ENCODE assay signal across 21 mouse cellular contexts in the genomic region with DNA sequence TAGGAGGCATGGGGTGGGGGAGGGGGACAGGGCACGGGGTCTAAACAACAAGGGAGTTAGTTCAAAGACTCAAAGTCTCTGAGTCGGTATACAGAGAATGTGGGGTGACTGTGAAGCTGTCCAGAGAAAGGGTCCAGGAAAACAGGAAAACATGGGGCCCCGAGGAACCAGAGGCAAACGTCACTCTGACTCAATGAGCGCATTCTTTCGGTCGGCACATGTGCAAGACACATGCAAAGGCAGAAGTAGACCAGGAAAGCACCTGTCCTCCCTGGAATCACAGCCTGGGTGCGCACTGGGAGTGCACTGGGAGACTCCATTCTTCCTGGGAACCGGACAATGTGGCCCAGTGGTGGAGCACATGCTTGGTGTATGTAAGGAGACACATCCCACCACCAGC. TPM values are rescaled to one million over a fixed set of nuclear protein-coding genes. Genes with fewer than 3 reads are reported as not detected.
A peak's percentile ranks its signal among the peaks of the same experiment; 100 is the strongest.
DNase-seq lines count a peak whose midpoint lies in the region; ATAC-seq and TF ChIP-seq lines count a peak whose summit lies in the region.
"Had no signal": no experiment of that assay in that cellular context is flagged by ENCODE, and none has a peak within 500 bp of the region (broad histone marks: within the 10 kb centered on the region; RNA-seq: fewer than 3 reads in every experiment).

No protein-coding gene starts in this region.

- no peak for ATAC-seq in hindbrain, embryonic 11.5 days (ENCODE audit: low FRiP score)
- no peak for ATAC-seq in hindbrain, postnatal 0 days
- no peak for ATAC-seq in liver, embryonic 15.5 days (ENCODE audit: insufficient read depth)
- no peak for ATAC-seq in monocyte, adult 5-6 weeks (replicated peaks; ENCODE audit: insufficient number of reproducible peaks, low FRiP score, low TSS enrichment, poor library complexity, severe bottlenecking)
- ATAC-seq: forebrain, embryonic 13.5 days; lung, postnatal 0 days had no signal

- H3K27me3 ChIP-seq in hindbrain, embryonic 11.5 days (ENCODE audit: control insufficient read depth, insufficient read depth, low read length), result no peaks in the 10 kb centered on the region
- H3K27me3 ChIP-seq in hindbrain, postnatal 0 days (ENCODE audit: insufficient read depth, low read length), result no peaks in the 10 kb centered on the region
- H3K27me3 ChIP-seq in liver, embryonic 15.5 days, result no peaks in the 10 kb centered on the region
- H3K27me3 ChIP-seq: embryonic facial prominence, embryonic 15.5 days; forebrain, embryonic 13.5 days; heart, embryonic 15.5 days; hindbrain, embryonic 12.5 days; midbrain, embryonic 12.5 days; neural tube, embryonic 15.5 days had no signal

- WGBS in hindbrain, embryonic 11.5 days, result 51% methylated on average over 9 of the region's 9 CpGs
- WGBS in hindbrain, postnatal 0 days, result 58% methylated on average over 9 of the region's 9 CpGs
- 53% methylated on average over 9 of the region's 9 CpGs for WGBS in bone marrow, adult 2 months
- 34% methylated on average over 9 of the region's 9 CpGs for WGBS in liver, embryonic 15.5 days (ENCODE audit: insufficient replicate concordance)

- no peak overlapping the region for H3K4me2 ChIP-seq in hindbrain, embryonic 11.5 days (replicated peaks; ENCODE audit: low read depth, low read length)
- H3K4me2 ChIP-seq in hindbrain, postnatal 0 days (ENCODE audit: low read depth, low read length), result no peak overlapping the region
- peak overlapping the region; percentile 43 for H3K4me2 ChIP-seq in liver, embryonic 15.5 days
- H3K4me2 ChIP-seq: embryonic facial prominence, embryonic 15.5 days; forebrain, embryonic 13.5 days; heart, embryonic 15.5 days; hindbrain, embryonic 12.5 days; midbrain, embryonic 12.5 days; neural tube, embryonic 15.5 days had no signal

- TF ChIP-seq CTCF in hindbrain, postnatal 0 days (IDR thresholded peaks at IDR 0.05; ENCODE audit: low read depth), result no peak
- no peak for TF ChIP-seq CTCF in bone marrow, adult 2 months (IDR thresholded peaks at IDR 0.05; ENCODE audit: control insufficient read depth, insufficient read depth, low read length)
- no peak for TF ChIP-seq CTCF in gastrocnemius, adult 2 months (IDR thresholded peaks at IDR 0.05)

- DNase-seq in hindbrain, embryonic 11.5 days (ENCODE audit: low spot score), result peak; percentile 14
- DNase-seq in hindbrain, postnatal 0 days (ENCODE audit: low spot score), result no peak
- DNase-seq in forelimb bud, embryonic 11.5 days (ENCODE audit: low read depth, low spot score), result peak; percentile 65
- DNase-seq in gastrocnemius, adult 2 months, result no peak
- DNase-seq: adrenal gland, adult 8-10 months; cerebellum, adult 18-20 months; cerebellum, postnatal 36 days; right cerebral cortex, postnatal 25 days; thymus, postnatal 36 days had no signal

- no peaks in the 10 kb centered on the region for H3K4me1 ChIP-seq in hindbrain, embryonic 11.5 days (replicated peaks; ENCODE audit: control insufficient read depth, insufficient read depth, low read length)
- H3K4me1 ChIP-seq in hindbrain, postnatal 0 days (ENCODE audit: insufficient read depth, low read length), result no peaks in the 10 kb centered on the region; the same call in 1 of the 2 replicates
- H3K4me1 ChIP-seq in bone marrow, adult 2 months (ENCODE audit: control insufficient read depth, insufficient read depth, low read length), result no peaks in the 10 kb centered on the region; the same call in 1 of the 2 replicates
- peaks cover 71% of the 10 kb centered on the region for H3K4me1 ChIP-seq in liver, embryonic 15.5 days (replicated peaks)
- H3K4me1 ChIP-seq: forebrain, embryonic 13.5 days had no signal

- no peaks in the 10 kb centered on the region for H3K9me3 ChIP-seq in hindbrain, embryonic 11.5 days (ENCODE audit: control insufficient read depth, low read length)
- no peaks in the 10 kb centered on the region for H3K9me3 ChIP-seq in hindbrain, postnatal 0 days (ENCODE audit: low read length)
- H3K9me3 ChIP-seq in liver, embryonic 15.5 days (replicated peaks), result no peaks in the 10 kb centered on the region
- H3K9me3 ChIP-seq: embryonic facial prominence, embryonic 15.5 days; forebrain, embryonic 13.5 days; heart, embryonic 15.5 days; hindbrain, embryonic 12.5 days; midbrain, embryonic 12.5 days; neural tube, embryonic 15.5 days had no signal

- no peak overlapping the region for H3K27ac ChIP-seq in hindbrain, embryonic 11.5 days (ENCODE audit: low read depth, low read length)
- no peak overlapping the region for H3K27ac ChIP-seq in hindbrain, postnatal 0 days
- peak overlapping the region; percentile 48 for H3K27ac ChIP-seq in bone marrow, adult 2 months (ENCODE audit: control insufficient read depth, insufficient read depth, low read depth, low read length, poor library complexity)
- peak overlapping the region; percentile 78 for H3K27ac ChIP-seq in liver, embryonic 15.5 days (replicated peaks)
- H3K27ac ChIP-seq in gastrocnemius, adult 2 months, result no peak overlapping the region
- H3K27ac ChIP-seq: embryonic facial prominence, embryonic 15.5 days; forebrain, embryonic 13.5 days; heart, embryonic 15.5 days; hindbrain, embryonic 12.5 days; left cerebral cortex, adult 2 months; midbrain, embryonic 12.5 days; neural tube, embryonic 15.5 days had no signal

- TF ChIP-seq POLR2A in bone marrow, adult 2 months (IDR thresholded peaks at IDR 0.05; ENCODE audit: borderline replicate concordance, control insufficient read depth, low read depth, low read length), result no peak

- no peaks in the 10 kb centered on the region for H3K36me3 ChIP-seq in hindbrain, embryonic 11.5 days (ENCODE audit: control insufficient read depth, insufficient read depth, low read length)
- H3K36me3 ChIP-seq in hindbrain, postnatal 0 days (ENCODE audit: insufficient read depth, low read length), result no peaks in the 10 kb centered on the region
- no peaks in the 10 kb centered on the region for H3K36me3 ChIP-seq in liver, embryonic 15.5 days (replicated peaks)
- H3K36me3 ChIP-seq: embryonic facial prominence, embryonic 15.5 days; heart, embryonic 15.5 days; hindbrain, embryonic 12.5 days; midbrain, embryonic 12.5 days; neural tube, embryonic 15.5 days had no signal

- H3K4me3 ChIP-seq in hindbrain, embryonic 11.5 days (ENCODE audit: low read depth, low read length), result no peak overlapping the region
- no peak overlapping the region for H3K4me3 ChIP-seq in hindbrain, postnatal 0 days (ENCODE audit: low read length)
- no peak overlapping the region for H3K4me3 ChIP-seq in bone marrow, adult 2 months (replicated peaks; ENCODE audit: control insufficient read depth, low read depth, low read length)
- H3K4me3 ChIP-seq in liver, embryonic 15.5 days (replicated peaks), result 0 out of 2 replicates have a peak overlapping the region, but pooled peaks have one; percentile 2
- no peak overlapping the region for H3K4me3 ChIP-seq in gastrocnemius, adult 2 months
- H3K4me3 ChIP-seq: embryonic facial prominence, embryonic 15.5 days; forebrain, embryonic 13.5 days; heart, embryonic 15.5 days; hindbrain, embryonic 12.5 days; left cerebral cortex, adult 2 months; midbrain, embryonic 12.5 days; myocyte; neural tube, embryonic 15.5 days had no signal

- intact Hi-C loops in gastrocnemius, adult 2 months (cut with DNase I), result no loop called here

- H3K9ac ChIP-seq in hindbrain, embryonic 11.5 days (ENCODE audit: low read depth, low read length), result no peak overlapping the region
- H3K9ac ChIP-seq in hindbrain, postnatal 0 days (replicated peaks; ENCODE audit: low read length), result no peak overlapping the region
- no peak overlapping the region for H3K9ac ChIP-seq in liver, embryonic 15.5 days
- H3K9ac ChIP-seq: embryonic facial prominence, embryonic 15.5 days; forebrain, embryonic 13.5 days; heart, embryonic 15.5 days; hindbrain, embryonic 12.5 days; midbrain, embryonic 12.5 days; neural tube, embryonic 15.5 days had no signal

RNA-seq across cellular contexts. Expression of gene Dpf3, which starts 59.5 kb away (rescaled TPM):
- 17.0 and 23.5 TPM in 2 replicates for polyA plus RNA-seq in hindbrain, embryonic 11.5 days (2014; fragmentation: Nextera tagmentation; extraction: Ambion mirVana)
- total RNA-seq in hindbrain, postnatal 0 days (2014; rRNA removed), result 35.8 and 38.9 TPM in 2 replicates
- 16.0 and 19.8 TPM in 2 replicates for polyA plus RNA-seq in hindbrain, postnatal 0 days (2015; fragmentation: Nextera tagmentation; extraction: Ambion mirVana)
- polyA plus RNA-seq in bone marrow, adult 2 months (2011; ENCODE audit: insufficient read depth, insufficient read length, low replicate concordance, missing spikeins), result 24.7 and 25.6 TPM in 2 replicates
- polyA plus RNA-seq in liver, embryonic 15.5 days (2015; fragmentation: Nextera tagmentation; extraction: Ambion mirVana), result 6.5 and 6.7 TPM in 2 replicates
- 10 to 100 TPM; 22.5 to 26.3 TPM for total RNA-seq in gastrocnemius, adult 2 months (2021)
- total RNA-seq in monocyte, adult 5-6 weeks (2017), result 5.2 to 5.5 TPM (median 5.3 TPM) in 3 replicates

Comparison
In these comparisons a context has a peak if more than half of its experiments do, and no peak if none do; other contexts are left out.
1. DNase-seq: peak in hindbrain, embryonic 11.5 days (single experiment) and forelimb bud, embryonic 11.5 days (single experiment); none in hindbrain, postnatal 0 days (single experiment) and gastrocnemius, adult 2 months (single experiment).
2. H3K27ac ChIP-seq: peak in bone marrow, adult 2 months (single experiment) and liver, embryonic 15.5 days (single experiment); none in hindbrain, embryonic 11.5 days (single experiment), hindbrain, postnatal 0 days (single experiment) and gastrocnemius, adult 2 months (single experiment).